Mouse (Mus musculus): Measurements from ENCODE around the gene Iqcc. TPM values are rescaled to one million over a fixed set of nuclear protein-coding genes. Genes with fewer than 3 reads are reported as not detected.
A peak's percentile ranks its signal among the peaks of the same experiment; 100 is the strongest.

Iqcc gene
- polyA plus RNA-seq, 1 experiment = 31.1 TPM

GRCm38 (mm10) chr4:129640101-129640637 is 21.3 kb upstream of the Iqcc start:
- no peak for DNase-seq
- WGBS = under 1% methylated on average over 17 of the region's 17 CpGs
- Histone ChIP-seq H3K4me3 (replicated peaks; ENCODE audit: extremely low read depth, low read depth, low read length) (peak overlapping the region; percentile 90), H3K4me1 (ENCODE audit: control insufficient read depth, insufficient read depth, low read length) (peaks cover 11% of the 10 kb centered on the region)
- no peak for TF ChIP-seq CTCF (IDR thresholded peaks at IDR 0.05; ENCODE audit: insufficient read depth, low read length)
- 0 out of 2 replicates have a peak, but pooled peaks have one; percentile 12 for TF ChIP-seq POLR2A (IDR thresholded peaks at IDR 0.05; ENCODE audit: borderline replicate concordance, extremely low read depth, low read depth, low read length)

- peaks cover 11% of the 10 kb centered on the region for H3K4me1 ChIP-seq (ENCODE audit: control insufficient read depth, insufficient read depth, low read length)
- 67% methylated on average over 15 of the region's 15 CpGs for WGBS
- no peak overlapping the region for H3K4me3 ChIP-seq (replicated peaks; ENCODE audit: extremely low read depth, low read depth, low read length)
- no peak for DNase-seq
- TF ChIP-seq POLR2A (IDR thresholded peaks at IDR 0.05; ENCODE audit: borderline replicate concordance, extremely low read depth, low read depth, low read length) (no peak), CTCF (IDR thresholded peaks at IDR 0.05; ENCODE audit: insufficient read depth, low read length) (no peak)
Observed at GRCm38 (mm10) chr4:129639221-129639620, 20.3 kb upstream of the Iqcc start.

- WGBS = 75% methylated on average over 6 of the region's 6 CpGs
- DNase-seq = no peak
- Histone ChIP-seq H3K4me1 (ENCODE audit: control insufficient read depth, insufficient read depth, low read length) (peaks cover 9% of the 10 kb centered on the region), H3K4me3 (replicated peaks; ENCODE audit: extremely low read depth, low read depth, low read length) (no peak overlapping the region)
- TF ChIP-seq CTCF (IDR thresholded peaks at IDR 0.05; ENCODE audit: insufficient read depth, low read length) = no peak
- TF ChIP-seq POLR2A (IDR thresholded peaks at IDR 0.05; ENCODE audit: borderline replicate concordance, extremely low read depth, low read depth, low read length) = no peak
Observed at GRCm38 (mm10) chr4:129633852-129634251, 15.0 kb upstream of the Iqcc start.

- 67% methylated on average over 12 of the region's 12 CpGs for WGBS
- no peak for DNase-seq
- Histone ChIP-seq H3K4me3 (replicated peaks; ENCODE audit: extremely low read depth, low read depth, low read length) (no peak overlapping the region), H3K4me1 (ENCODE audit: control insufficient read depth, insufficient read depth, low read length) (peaks cover 12% of the 10 kb centered on the region)
- no peak for TF ChIP-seq CTCF (IDR thresholded peaks at IDR 0.05; ENCODE audit: insufficient read depth, low read length)
- no peak for TF ChIP-seq POLR2A (IDR thresholded peaks at IDR 0.05; ENCODE audit: borderline replicate concordance, extremely low read depth, low read depth, low read length)
Observed at GRCm38 (mm10) chr4:129631867-129632266, 13.0 kb upstream of the Iqcc start.

GRCm38 (mm10) chr4:129630944-129631343 is 12.0 kb upstream of the Iqcc start:
- peaks cover 14% of the 10 kb centered on the region for H3K4me1 ChIP-seq (ENCODE audit: control insufficient read depth, insufficient read depth, low read length)
- TF ChIP-seq CTCF (IDR thresholded peaks at IDR 0.05; ENCODE audit: insufficient read depth, low read length) (no peak), POLR2A (IDR thresholded peaks at IDR 0.05; ENCODE audit: borderline replicate concordance, extremely low read depth, low read depth, low read length) (no peak)
- no peak for DNase-seq
- 56% methylated on average over 4 of the region's 4 CpGs for WGBS
- H3K4me3 ChIP-seq (replicated peaks; ENCODE audit: extremely low read depth, low read depth, low read length) = no peak overlapping the region

GRCm38 (mm10) chr4:129626035-129626434 is 7.1 kb upstream of the Iqcc start:
- Histone ChIP-seq H3K4me1 (ENCODE audit: control insufficient read depth, insufficient read depth, low read length) (peaks cover 27% of the 10 kb centered on the region), H3K4me3 (replicated peaks; ENCODE audit: extremely low read depth, low read depth, low read length) (no peak overlapping the region)
- DNase-seq = no peak
- 70% methylated on average over 6 of the region's 6 CpGs for WGBS
- TF ChIP-seq POLR2A (IDR thresholded peaks at IDR 0.05; ENCODE audit: borderline replicate concordance, extremely low read depth, low read depth, low read length) (no peak), CTCF (IDR thresholded peaks at IDR 0.05; ENCODE audit: insufficient read depth, low read length) (no peak)

- no peak for DNase-seq
- no peak for TF ChIP-seq POLR2A (IDR thresholded peaks at IDR 0.05; ENCODE audit: borderline replicate concordance, extremely low read depth, low read depth, low read length)
- no peak for TF ChIP-seq CTCF (IDR thresholded peaks at IDR 0.05; ENCODE audit: insufficient read depth, low read length)
- H3K4me1 ChIP-seq (ENCODE audit: control insufficient read depth, insufficient read depth, low read length) = peaks cover 30% of the 10 kb centered on the region
- 51% methylated on average over 4 of the region's 4 CpGs for WGBS
- H3K4me3 ChIP-seq (replicated peaks; ENCODE audit: extremely low read depth, low read depth, low read length) = no peak overlapping the region
Observed at GRCm38 (mm10) chr4:129625496-129625895, 6.6 kb upstream of the Iqcc start.

- H3K4me3 ChIP-seq (replicated peaks; ENCODE audit: extremely low read depth, low read depth, low read length) = peak overlapping the region; percentile 23
- DNase-seq = no peak
- peaks cover 30% of the 10 kb centered on the region for H3K4me1 ChIP-seq (ENCODE audit: control insufficient read depth, insufficient read depth, low read length)
- WGBS = 5% methylated on average over 6 of the region's 6 CpGs
- TF ChIP-seq CTCF (IDR thresholded peaks at IDR 0.05; ENCODE audit: insufficient read depth, low read length) (no peak), POLR2A (IDR thresholded peaks at IDR 0.05; ENCODE audit: borderline replicate concordance, extremely low read depth, low read depth, low read length) (peak; percentile 3; the same call in 1 of the 2 replicates)
Observed at GRCm38 (mm10) chr4:129625029-129625370, 6.1 kb upstream of the Iqcc start.

GRCm38 (mm10) chr4:129624281-129625028 is 5.6 kb upstream of the Iqcc start:
- peak; percentile 81; the same call in 1 of the 2 replicates for TF ChIP-seq POLR2A (IDR thresholded peaks at IDR 0.05; ENCODE audit: borderline replicate concordance, extremely low read depth, low read depth, low read length)
- TF ChIP-seq CTCF (IDR thresholded peaks at IDR 0.05; ENCODE audit: insufficient read depth, low read length) = no peak
- H3K4me3 ChIP-seq (replicated peaks; ENCODE audit: extremely low read depth, low read depth, low read length) = peak overlapping the region; percentile 86
- peak; percentile 69 for DNase-seq
- under 1% methylated on average over 18 of the region's 18 CpGs for WGBS
- H3K4me1 ChIP-seq (ENCODE audit: control insufficient read depth, insufficient read depth, low read length) = peaks cover 30% of the 10 kb centered on the region

GRCm38 (mm10) chr4:129623681-129624091 is 4.8 kb upstream of the Iqcc start, which contains the start of gene Ccdc28b:
Gene Ccdc28b, minus strand, starts transcription at chr4:129623947.
- peak; percentile 61 for DNase-seq
- TF ChIP-seq POLR2A (IDR thresholded peaks at IDR 0.05; ENCODE audit: borderline replicate concordance, extremely low read depth, low read depth, low read length) = peak; percentile 42; the same call in 1 of the 2 replicates
- no peak for TF ChIP-seq CTCF (IDR thresholded peaks at IDR 0.05; ENCODE audit: insufficient read depth, low read length)
- WGBS = under 1% methylated on average over 10 of the region's 10 CpGs
- Histone ChIP-seq H3K4me1 (ENCODE audit: control insufficient read depth, insufficient read depth, low read length) (peaks cover 33% of the 10 kb centered on the region), H3K4me3 (replicated peaks; ENCODE audit: extremely low read depth, low read depth, low read length) (peak within 1 kb of the TSS; percentile 86)

Measured in lung, adult 2 months (tissue).